Mouse (Mus musculus) adrenal gland, adult 2 months (tissue): ENCODE data around the gene Pkd1. TPM values are rescaled to one million over a fixed set of nuclear protein-coding genes. Genes with fewer than 3 reads are reported as not detected.
A peak's percentile ranks its signal among the peaks of the same experiment; 100 is the strongest.

Experiments
- DNase-seq: peaks from one replicate; pipeline ENCODE4 v3.0.0; 2021
- polyA plus RNA-seq: library from polyadenylated mRNA; depleted of rRNA; stranded (reverse); fragments of >200 nt; gene quantifications from 2 replicates; pipeline ENCODE4 v1.2.3, GENCODE M21; 2012
- total RNA-seq, 2 experiments: library from RNA; stranded (reverse); gene quantifications; 2 replicates each; pipeline ENCODE4 v1.2.3; 2021

Gene Pkd1
- total and polyA plus RNA-seq, 3 experiments = 34.3 to 73.3 (median 40.5) TPM

GRCm38 (mm10) chr17:24567034-24567779 lies 17.6 kb downstream of the Pkd1 start:
- DNase-seq = no peak

GRCm38 (mm10) chr17:24569837-24570236 lies 20.2 kb downstream of the Pkd1 start:
- DNase-seq = no peak

- no peak for DNase-seq
These were observed 23.1 kb downstream of the Pkd1 start for GRCm38 (mm10) chr17:24572651-24573245.

GRCm38 (mm10) chr17:24573811-24574210 lies 24.2 kb downstream of the Pkd1 start:
- DNase-seq = no peak

GRCm38 (mm10) chr17:24579532-24579931 lies 29.9 kb downstream of the Pkd1 start:
- DNase-seq = no peak

DNA sequence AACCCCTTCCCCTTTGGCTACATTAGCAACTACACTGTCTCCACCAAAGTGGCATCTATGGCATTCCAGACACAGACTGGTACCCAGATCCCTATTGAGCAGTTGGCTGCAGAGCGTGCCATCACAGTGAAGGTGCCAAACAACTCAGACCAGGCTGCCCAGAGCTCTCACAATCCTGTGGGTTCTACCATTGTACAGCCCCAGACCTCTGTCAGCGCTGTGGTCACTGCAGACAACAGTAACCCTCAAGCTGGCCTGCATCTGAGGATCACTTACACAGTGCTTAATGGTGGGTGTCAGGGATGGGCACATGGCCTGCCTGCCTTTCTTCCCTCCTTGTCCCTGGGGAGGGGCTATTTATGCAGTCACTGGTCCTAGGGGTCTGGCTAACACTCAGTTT lies 30.7 kb downstream of the Pkd1 start:
- no peak for DNase-seq

DNA sequence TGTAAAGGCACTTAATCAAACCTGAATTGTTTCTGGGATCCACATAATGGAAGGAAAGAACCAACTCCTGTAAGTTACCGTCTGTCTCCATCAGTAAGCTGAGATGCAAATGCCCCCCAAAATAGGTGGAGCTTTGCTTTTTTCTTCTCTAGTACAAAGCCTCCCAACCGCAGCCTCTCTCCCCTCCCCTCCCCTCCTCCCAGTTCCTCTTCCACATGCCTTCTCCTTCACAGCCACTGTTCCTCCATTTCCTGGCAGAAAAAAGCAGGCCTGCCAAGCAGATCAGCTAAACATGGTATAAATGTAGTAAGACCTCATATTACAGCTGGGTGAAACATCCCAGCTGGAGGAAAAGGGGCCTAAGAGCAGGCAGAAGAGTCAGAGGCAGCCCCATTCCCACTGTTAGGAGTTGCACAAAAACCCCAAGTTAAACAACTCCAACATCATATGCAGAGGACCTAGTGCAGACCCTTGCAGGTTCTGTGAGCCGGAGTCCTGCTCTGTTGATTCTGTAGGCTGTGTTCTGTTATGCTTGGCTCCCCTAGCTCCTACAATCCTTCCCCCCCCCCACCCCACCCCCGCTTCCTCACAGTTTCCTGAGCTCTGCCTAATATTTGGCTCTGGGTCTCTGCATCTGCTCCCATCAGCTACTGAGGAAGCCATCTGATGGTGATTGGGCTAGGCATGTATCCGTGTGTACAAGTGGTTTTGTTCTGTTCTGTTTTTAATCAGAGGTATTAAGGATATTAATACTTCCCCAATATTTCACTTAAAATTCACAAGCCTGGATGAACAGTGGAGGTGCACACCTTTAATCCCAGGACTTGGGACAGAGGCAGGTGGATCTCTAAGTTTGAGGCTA lies 34.2 kb downstream of the Pkd1 start:
- no peak for DNase-seq

DNA sequence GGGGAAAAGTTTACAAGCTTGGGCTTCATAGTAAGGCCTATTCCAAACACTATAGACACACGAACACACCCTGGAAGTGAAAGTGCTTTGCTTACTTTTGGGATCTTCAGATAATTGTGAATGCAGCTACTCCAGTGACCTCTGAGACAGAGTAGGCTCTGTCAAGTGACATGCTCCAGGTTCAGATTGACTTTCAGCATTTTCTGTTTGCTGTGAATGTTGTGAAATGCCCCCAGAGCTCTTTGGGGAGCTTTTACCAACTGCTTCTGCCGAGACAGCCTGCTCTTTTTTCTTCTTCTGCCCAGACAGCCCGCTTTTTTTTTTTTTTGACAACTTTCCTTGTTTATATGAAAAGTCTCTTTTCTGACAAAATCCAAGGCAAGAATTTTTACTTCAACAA lies 34.9 kb downstream of the Pkd1 start:
- DNase-seq = no peak

DNA sequence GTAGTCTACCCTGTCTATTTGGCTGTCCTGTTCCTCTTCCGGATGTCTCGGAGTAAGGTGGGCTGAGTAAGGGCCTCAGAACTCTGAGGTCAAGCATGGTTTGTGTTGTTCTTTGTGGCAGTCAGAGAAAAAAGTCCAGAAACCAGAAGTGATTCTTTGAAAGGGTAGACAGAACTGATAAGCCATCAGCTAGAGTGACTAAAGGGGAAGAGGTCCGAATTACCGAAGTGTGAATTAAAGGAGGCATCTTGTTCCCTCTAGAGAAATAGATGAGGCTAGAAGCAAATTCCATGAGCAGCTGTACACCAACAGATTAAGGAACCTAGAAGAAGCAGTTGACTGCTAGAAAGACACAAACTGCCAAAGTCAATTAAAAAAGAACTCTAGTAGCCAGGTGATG lies 36.9 kb downstream of the Pkd1 start:
- DNase-seq = no peak

DNA sequence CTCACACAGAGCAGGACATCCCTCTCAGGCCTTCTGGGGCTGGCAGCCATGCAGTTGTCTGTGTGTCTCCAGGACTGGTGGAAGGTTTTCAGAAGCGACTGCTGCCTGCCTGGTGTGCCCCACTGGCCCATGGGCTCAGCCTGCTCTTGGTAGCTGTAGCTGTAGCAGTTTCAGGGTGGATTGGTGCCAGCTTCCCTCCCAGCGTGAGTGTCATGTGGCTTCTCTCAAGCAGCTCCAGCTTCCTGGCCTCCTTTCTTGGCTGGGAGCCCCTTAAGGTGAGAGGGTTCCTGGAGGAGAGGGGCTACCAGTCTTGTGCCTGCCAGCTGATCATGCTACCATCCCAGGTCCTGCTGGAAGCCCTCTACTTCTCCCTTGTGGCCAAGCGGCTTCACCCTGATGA lies 41.3 kb downstream of the Pkd1 start:
- no peak for DNase-seq

DNA sequence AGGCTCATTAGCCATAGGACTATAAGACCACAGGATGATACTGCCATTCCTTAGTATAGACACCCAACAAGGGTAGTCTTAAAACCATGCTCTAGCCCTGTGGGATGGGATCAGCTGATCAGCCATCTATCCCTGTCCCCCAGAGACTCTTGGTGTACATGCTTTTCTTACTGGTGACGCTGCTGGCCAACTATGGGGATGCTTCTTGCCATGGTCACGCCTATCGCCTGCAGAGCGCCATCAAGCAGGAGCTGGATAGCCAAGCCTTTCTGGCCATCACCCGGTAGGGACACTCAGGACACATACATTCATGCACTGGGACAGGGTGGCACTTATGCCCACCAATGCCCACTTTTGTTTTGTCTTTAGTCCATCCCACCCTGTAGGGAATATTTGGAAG lies 42.1 kb downstream of the Pkd1 start:
- no peak for DNase-seq

- no peak for DNase-seq
These were observed 43.6 kb downstream of the Pkd1 start for GRCm38 (mm10) chr17:24593248-24593647.

DNA sequence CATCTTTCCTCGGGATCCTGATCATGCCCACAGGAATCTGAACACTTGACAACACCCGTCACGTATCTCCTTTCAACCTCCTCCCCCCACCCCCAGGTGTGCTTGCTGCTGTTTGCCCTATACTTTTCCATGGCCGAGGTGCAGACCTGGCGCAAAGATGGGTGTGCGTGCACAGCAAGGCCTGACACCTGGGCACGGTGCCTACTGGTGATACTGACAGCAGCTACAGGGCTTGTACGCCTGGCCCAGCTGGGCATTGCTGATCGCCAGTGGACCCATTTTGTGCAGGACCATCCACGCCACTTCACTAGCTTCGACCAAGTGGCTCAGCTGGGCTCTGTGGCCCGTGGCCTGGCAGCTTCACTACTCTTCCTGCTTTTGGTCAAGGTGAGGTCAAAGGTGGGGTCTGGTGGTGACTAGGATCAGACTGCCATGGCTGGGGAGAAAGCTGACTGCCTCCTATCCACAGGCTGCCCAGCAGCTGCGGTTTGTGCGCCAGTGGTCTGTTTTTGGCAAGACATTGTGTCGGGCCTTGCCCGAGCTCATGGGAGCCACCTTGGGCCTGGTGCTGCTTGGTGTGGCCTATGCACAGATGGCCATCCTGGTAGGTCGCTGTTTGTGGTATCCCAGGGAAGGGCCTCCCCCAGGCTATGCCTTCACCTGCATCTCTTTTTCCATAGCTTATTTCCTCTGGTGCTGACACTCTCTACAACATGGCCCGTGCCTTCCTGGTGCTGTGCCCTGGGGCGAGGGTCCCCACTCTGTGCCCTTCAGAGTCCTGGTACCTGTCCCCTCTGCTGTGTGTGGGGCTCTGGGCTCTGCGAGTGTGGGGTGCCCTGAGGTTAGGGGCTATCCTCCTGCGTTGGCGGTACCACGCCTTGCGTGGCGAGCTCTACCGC lies 44.6 kb downstream of the Pkd1 start:
- no peak for DNase-seq

GRCm38 (mm10) chr17:24595126-24596072 lies 45.8 kb downstream of the Pkd1 start:
- peak; percentile 33 for DNase-seq

- no peak for DNase-seq
These were observed 46.4 kb downstream of the Pkd1 start for GRCm38 (mm10) chr17:24596073-24596466.

- no peak for DNase-seq
These were observed 47.0 kb downstream of the Pkd1 start for GRCm38 (mm10) chr17:24596471-24597183.

- DNase-seq = no peak
These were observed 48.4 kb downstream of the Pkd1 start for GRCm38 (mm10) chr17:24597989-24598388.

GRCm38 (mm10) chr17:24600502-24600901 lies 50.9 kb downstream of the Pkd1 start:
- DNase-seq = no peak

GRCm38 (mm10) chr17:24603961-24604360 lies 54.3 kb downstream of the Pkd1 start:
- DNase-seq = no peak

DNA sequence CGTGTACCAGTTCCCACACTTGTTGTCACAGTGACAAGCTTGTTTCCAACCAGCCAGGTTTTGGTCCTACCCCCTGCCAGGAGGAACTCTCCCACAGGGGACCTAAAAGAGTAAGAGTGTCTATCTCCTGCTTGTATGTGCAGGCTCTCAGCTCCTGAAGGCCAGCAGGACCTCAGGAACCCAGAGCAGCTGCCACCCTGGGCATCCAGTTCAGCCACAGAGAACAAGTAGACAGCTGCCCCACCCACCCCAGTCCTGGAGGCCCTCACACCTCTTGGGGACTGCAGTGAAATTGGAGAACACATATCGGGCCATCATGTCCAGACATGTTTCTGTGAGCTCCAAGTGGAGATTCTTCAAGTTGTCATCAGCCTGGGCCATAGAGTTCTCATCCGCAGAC lies 54.9 kb downstream of the Pkd1 start:
- no peak for DNase-seq
